Mouse (Mus musculus): ENCODE measurements at regions not wholly inside any gene's neighbourhood (a gene's known extent, or its start where the extent isn't known, plus 50 kb on each side); places are given as distances from the start of the nearest gene placed in this dataset.
"Not testable (repeated sequence)": the region's sequence is repeated elsewhere in the genome, so short reads cannot be mapped to it uniquely, and the experiment has no call there.

DNA sequence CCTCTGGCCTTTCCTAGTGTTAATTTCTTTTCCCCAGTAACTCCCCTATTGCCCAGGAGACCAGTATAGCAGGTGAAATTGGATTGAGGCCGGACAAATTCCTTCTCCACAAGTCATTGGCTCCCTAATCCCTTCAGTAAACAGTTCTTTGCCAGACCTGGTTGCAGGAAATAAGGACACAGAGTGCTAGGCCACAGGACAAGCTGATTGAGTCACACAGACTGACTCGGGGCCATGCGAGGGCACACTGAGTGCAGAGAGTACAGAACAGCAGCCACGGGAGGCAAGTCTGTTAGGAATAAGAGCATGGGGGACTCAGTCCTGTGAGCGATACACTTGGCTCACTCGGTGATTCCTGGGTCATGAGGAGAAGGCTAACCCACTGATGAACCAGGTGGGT, 134.3 kb upstream of the Ajap1 start:
- no peak for DNase-seq

DNA sequence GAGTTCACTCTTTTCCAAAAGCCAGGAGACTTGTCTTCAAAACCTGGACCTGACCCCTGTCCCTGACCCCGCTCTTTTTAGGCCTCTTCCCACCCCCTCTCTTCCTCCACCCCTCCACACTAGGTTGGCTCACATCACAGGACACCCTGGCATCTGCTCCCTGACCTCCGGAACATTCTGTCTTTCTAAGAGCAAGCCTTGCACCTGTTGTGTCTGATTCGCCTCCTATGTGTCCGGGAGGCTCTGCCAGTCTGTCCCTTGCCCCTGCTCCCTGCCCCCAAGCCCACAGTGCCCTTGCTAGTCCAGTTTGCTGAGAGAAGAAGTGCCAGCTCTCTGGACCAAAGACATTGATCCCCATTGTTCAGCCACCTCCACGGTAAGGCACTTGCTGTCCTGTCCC, 138.3 kb upstream of the Ajap1 start:
- DNase-seq: no peak

DNA sequence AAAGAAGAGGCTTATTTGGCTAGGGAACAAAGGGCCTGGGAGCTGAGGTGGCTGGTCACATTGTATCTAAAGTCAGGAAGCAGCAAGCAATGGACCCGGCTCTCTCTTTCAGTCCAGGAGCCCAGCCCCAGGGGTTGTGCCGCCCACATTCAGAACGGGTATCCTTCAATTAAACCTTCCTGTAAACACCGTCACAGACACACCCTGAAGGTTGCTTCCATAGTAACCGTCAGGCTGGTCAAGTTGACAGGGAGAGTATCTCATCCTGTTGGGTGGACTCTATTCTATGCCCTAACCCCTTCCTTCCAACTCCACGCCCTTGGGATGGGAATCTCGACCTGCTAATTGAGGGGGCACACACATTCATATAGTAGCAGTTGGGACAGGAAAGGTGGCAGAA, 148.6 kb upstream of the Ajap1 start:
- no peak for DNase-seq

DNA sequence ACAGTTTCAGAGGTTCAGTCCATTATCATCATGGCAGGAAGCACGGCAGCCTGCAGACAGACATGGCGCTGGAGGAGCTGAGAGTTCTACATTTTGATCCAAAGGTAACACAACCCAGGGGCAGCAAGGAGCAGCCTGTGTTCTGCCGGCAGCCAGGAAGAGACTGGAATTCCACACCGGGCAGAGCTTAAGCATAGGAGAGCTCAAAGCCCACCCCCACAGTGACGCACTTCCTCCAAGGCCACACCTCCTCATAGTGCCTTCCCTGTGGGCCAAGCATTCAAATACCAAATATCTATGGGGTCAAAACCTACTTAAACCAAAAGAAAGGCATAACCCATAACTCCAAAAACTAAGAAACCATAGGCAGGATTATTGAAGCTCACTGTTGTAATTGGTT, 149.4 kb upstream of the Ajap1 start:
- no peak for DNase-seq

DNA sequence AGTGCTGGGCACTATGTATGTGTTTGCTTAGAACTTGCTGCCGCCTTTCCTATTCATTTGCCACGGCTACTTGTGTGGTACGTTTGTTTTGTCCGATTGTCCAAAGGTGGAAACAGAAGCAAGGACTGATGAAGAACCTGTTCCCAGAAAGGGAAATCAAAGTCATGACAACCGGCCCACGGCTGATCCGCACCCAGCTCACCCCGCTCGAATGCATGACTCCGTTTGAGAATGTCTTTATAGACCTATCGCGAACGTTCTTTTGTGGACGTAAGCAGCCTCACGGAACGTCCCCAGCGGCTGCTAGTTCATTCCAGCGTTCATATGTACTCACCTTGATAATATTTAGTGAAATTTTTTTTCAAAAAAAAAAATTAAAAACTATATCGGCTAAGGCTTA, 149.9 kb upstream of the Ajap1 start:
- DNase-seq: no peak

DNA sequence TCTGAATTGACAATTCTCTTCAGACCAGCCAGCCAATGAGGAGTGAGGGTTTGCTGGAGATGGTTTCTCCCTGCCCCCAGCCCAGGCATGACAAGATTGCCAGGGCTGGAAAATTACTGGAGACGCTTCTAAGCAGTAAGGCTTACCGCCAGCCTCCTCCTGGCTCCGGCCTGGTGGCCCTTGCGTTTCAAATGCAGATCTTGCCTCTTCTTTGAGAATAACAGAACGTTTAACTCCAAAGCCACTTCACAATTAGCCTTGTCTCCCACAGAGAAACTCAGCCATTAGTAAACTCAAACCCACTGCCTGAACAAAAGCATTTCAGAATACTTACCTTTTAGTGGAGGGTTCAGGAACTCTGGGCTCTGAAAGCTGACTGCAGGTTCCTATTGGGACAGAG, 150.6 kb upstream of the Ajap1 start:
- DNase-seq: no peak

DNA sequence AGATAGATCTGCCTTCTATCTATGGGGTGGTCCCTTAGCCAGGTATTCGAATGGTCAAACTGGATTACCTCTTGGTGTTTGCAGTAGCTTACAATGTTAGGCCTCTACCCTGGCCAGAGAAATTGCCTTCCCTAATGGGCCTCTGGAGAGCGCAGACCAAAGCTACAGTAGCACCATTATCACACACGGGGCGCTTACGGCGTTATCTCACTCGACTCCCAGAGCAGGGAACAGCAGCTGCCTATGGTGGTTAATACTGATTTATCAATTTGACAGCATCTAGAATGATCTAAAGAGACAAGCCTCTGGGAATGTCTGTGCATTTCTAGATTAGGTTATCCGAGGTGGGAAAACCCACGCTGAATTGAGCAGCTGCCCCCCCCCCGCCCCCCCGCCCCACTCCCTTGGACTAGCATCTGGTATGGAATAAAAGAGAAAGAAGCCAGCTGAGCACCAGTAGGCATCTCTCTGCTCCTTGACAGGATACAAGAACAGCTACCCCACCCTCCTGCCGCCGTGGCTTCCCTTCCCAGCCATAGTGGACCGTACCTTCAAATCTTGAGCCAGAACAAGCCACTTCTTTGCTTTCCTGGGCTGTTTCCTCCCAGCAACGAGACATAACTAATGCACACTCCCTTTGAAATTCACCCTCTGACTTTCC, 151.7 kb upstream of the Ajap1 start:
- DNase-seq: no peak

DNA sequence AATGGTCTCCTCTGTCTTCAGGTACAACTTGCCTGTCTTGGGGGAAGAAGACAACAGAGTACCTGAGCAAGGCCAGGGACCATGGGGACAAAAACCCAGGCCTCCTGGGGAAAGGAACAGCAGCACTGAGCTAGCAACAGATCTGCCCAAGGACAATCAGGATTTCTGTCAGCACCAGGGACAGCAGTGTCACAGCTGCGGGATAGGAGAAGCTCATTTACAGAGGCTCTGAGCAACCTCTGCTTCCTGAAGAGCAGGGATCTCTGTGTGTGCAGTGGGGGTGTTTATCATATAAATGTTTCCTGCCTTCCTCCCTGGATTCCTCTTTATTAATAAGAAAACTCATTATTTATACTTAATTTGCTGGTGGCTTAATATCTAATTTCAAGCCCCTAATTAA, 155.4 kb upstream of the Ajap1 start:
- peak; percentile 47 to 50 for DNase-seq

DNA sequence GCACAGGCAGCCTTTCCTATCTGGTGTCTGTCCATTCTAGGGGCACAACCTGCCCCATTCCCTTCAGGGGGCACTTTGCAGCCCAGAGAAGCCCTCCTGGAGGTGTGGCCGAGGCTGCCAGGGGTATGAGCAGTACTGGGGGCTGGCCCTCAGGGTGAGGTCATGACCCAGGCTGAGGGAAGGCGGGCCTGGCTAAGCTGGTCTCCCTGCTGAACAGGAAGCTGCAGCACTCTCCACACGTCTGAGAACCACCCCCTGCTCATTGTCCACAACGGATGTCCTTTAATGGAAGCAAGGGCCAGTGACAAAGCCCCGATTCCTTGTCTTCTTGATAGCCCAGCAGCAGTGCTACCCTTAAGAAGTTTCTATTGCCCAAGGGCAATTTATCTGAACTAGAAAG, 169.2 kb upstream of the Ajap1 start:
- DNase-seq: no peak

DNA sequence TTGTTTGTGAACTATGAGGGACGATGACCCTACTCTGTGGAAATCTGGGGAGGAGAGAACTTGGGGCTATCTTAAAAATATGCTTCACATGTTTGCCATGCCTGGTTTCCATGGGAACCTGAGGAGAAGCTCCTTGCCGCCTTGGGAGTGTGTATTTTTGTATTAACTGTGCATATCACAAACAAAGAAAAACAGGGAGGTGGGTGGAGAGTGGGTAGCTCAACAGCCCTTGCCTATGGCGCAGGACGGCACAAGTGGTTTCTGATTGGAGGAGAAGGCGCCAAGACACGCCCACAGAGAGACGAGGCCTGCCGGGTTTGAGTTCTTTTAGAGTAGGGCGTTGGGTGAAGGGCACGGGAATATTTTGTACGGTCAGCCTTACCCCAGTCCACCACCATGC, 170.2 kb upstream of the Ajap1 start:
- DNase-seq: no peak

DNA sequence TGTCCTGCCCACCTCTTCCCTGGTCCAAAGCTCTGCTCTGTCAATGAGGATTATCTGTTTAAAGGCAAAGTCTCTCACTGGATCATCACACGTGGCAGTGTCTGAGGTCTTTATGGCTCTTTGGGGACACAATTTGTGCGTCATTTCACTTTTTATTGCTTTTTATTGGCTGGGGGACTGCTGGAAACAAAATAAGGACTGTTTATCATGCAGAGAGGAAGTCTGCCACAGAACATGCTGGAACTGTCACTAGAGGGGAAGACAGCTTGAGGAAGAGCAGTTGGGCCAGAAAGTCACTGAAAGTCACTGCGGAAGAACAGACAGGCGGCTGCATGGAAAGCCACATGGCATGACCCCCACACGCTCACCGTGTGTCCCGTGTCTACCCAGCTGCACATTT, 180.1 kb upstream of the Ajap1 start:
- DNase-seq: peak; percentile 6 to 20

DNA sequence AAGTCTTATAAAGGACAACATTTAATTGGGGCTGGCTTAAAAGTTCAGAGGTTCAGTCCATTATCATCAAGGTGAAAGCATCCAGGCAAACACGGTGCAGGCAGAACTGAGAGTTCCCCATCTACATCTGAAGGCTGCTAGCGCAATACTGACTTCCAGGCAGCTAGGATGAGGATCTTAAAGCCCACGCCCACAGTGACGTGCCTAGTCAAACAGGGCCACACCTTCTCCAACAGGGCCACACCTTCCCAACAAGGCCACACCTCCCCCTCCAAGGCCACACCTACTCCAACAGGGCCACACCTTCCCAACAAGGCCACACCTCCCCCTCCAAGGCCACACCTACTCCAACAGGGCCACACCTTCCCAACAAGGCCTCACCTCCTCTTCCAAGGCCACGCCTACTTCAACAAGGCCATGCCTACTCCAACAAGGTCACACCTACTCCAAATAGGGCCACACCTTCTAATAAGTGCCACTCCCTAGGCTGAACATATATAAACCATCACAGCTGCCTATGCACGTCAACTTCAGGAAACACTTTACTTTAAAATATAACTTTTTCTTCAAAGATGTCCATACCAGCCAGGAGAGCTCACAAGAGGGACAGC, 184.1 kb upstream of the Ajap1 start:
- not testable (repeated sequence) for DNase-seq

DNA sequence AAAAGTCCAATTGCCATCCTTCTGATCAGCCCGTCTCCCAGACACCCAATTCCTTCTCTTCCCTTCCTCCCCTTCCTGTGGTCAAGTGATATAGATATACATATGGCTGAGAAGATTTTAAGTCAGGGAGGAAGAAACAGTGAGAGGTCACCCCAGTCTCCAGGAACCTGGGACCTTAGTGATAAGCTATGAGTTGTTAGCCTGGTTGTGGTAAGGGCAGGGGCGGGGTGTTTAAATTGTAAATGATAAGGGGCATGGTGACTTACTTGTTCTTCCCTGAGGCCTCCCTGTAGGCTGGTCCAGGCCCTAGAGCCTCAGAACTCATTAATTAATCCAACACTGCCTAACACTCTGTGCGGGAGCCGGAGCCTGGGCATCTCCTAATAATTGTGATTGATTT, 186.5 kb upstream of the Ajap1 start:
- no peak for DNase-seq

DNA sequence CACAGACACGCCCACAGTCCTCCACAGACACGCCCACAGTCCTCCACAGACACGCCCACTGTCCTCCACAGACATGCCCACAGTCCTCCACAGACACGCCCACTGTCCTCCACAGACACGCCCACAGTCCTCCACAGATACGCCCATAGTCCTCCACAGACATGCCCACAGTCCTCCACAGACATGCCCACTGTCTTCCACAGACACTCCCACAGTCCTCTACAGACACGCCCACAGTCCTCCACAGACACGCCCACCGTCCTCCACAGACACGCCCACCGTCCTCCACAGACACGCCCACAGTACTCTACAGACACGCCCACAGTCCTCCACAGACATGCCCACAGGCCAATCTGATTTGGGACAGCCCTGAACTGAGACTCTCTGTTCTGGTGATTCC, 187.6 kb upstream of the Ajap1 start:
- no peak for DNase-seq

DNA sequence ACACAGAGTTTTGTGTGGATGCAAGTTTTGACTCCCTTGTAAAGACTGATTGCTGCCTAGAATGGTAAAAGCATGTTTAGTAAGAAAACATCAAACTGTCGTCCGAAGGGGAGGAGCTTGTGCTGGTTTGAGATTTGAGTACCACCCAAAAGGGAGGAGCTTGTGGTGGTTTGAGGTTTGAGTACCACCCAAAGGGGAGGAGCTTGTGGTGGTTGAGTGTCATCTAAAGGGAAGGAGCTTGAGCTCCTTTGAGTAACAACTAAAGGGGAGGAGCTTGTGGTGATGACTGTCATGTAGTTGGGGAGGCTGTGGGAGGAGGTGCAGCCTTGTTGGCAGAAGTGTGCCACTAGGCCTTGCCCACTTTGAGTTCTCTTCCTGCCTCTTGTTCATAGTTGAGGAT, 192.8 kb upstream of the Ajap1 start:
- no peak for DNase-seq

DNA sequence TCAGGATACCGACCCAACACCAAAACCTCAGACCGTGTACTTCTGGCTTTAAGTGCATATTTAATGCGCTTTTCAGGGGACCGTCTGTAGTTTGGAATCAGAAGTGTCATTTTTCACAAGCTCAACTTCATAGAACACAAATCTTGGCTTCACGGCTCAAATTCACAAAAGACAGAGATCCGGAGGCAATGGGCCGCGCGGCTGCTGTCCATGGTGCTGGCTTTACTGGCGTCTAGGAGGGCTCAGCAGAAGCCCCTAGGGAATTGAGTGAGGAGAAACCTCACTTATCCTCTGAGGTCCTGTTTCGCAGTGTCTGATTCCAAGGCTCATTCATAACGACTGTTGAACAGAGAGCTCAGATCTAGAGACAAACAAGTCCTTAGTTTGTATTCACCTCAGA, 196.5 kb upstream of the Ajap1 start:
- DNase-seq: peak; percentile 86

DNA sequence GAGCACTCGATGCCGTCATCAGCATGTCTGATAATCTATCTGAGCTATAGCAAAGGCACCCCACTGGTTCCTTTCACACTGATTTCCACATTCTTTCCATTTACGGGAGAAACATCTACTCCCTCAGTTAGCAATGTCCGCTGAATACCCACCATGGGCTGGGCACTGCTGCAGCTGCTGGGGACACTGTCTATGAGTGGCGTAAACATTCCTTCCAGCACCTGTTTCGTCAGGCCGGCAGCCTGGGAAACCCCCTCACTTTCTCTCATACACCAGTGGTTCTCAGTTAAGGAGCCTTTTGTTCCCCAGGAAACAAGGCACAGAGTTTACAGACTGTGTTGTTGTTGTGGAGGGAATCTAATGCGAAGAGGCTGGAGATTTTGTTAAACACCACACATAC, 205.8 kb upstream of the Ajap1 start:
- no peak for DNase-seq

DNA sequence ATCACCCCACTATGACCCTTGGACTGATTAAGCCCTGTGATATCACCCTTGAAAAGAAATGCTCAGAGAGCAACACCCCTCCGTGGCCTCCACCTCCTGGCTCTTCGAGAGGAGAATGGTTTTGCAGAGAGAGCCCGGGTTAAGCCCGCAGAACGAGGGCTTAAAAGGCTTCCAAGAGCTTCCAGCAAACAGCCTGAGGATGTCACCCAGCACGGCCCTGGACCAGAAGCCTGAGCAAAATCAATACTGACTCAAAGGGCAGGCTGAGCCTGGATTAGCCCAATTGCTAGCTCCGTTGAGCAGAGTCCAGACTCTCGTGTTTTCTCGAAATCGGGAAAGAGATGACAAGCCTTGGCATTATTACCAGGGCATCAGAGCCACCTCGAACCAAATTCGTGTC, 211.3 kb upstream of the Ajap1 start:
- DNase-seq: no peak

DNA sequence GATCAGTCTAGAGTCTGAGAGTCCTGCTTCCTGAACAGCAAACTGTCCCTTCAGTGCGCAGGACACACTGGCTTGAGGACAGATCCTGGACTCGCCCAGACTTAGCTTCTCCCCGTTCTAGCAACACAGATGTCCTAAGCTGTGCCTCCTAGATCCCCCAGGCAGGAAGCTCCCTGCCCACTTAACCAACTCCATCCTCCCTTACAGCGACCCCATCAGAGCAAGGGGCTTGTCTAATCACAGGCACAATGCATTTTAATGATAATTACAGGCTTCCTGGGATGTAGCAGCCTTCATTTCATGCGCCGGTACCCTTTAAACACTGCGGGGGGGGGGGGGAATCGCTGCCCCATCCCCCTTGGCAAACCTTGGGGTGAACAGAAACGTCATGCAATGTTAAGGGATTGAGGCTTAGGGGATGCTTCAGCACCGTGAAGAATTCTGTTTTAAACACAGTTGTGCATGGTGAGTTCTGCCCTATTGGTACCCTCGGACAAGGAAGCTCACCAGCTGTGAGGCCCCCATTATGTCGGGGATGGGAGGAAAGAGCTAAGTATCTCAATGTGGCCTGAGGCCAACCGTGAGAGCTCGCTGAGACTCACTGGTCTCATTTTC, 213.9 kb upstream of the Ajap1 start:
- no peak for DNase-seq

DNA sequence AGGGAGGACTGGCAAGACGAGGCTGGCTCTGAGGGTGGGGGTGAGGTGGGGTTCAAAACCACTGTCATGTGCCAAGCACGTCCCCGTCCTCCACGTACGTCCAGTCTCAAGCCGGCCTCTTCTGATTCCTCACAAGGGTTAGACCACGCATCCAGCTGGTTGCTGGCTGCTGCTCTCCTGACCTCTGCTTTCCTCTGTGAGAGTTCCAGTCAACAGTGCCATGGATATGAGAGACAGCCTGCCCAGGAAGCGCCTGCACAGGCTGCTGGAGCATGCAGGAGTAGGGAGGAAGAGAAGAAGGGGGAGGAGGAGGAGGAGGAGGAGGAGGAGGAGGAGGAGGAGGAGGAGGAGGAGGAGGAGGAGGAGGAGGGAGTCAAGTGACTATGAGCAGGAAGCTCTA, 224.6 kb upstream of the Ajap1 start:
- DNase-seq: peak; percentile 5 to 22

DNA sequence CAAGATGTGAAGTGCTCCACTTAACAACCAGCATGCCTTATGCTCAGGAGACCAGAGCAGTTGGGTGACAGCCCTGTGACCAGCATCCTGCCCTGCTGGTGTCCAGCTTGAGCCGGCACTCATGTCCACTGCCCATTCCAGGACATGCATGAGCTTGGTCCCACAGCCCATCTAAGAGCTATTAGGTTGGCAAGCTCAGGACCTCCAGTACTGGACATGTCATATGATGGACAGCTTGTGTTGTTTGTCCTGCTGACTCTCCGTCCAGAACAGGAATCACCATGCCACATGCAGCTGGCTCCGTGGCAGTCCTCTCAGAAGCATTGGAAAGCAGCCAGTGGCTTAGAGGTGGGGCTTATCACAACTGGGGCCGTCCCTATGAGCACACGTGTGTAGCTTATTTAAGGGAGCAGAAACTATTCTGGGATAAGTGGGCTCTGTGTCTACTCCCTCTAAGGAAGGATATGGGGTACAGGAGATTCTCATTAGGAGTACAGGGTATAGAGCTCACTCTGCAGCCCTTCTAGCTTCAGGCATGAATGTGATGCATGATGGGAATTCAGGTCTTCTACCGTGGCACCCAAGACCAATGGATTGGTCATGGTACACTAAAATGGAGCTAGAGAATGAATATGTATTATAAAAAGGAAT, 232.5 kb upstream of the Ajap1 start:
- DNase-seq: no peak

DNA sequence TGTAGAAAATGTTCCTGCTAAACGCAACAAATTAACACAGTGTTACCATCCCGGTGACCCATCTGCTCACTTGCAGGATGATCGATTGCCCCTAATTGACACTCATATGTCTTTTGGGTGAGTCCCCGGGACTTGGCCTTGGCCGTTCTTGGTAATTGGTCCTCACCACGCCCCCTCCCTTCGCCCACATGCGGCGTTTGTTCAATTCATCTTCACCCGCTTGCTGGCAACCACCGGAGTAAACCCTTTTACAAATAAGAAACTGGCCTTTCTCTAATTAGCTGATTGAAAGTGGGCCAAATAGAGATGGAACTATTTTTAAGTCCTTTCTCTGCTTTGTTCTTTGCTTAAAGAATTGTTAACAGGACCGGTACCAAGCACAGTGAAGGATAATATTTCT, 234.7 kb upstream of the Ajap1 start:
- DNase-seq: no peak

DNA sequence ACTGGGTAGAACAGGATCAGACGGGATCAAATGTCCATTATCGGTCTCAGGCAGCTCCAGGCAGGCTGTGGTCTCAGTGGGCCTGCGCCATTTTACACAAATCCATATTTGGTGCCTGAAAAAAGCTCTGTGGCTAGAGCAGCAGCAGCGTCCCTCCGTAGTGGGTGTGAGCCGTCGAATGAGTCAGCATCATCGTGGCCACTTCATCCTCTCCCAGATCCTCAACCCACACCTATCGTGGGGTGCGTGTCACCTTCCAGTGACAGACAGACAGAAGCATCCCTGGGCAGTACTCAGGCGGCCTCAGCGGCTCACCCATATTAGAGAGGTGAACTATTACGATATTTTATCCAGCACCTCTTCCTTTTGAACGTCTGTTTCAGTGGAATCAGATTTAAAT, 233.0 kb upstream of the A430005L14Rik start:
- DNase-seq: no peak

DNA sequence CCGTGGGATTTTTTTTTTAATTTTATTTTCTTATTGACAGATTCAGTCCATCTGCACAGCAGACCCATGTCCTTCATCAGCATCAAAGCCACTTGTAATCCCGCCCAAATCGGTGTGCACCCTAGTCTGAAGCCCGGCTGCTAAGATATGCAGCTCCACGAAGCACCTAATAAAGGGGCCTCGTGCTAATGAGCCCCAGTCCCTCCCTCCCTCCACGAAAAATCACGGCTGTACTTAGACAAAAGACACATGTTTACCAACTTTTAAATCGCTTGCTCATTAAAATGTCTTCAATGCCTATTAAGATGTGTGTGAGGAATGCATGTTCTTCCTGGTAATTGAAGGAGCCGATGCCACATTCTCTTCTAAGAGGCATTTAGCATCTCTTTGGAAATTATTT, 229.8 kb upstream of the A430005L14Rik start:
- no peak for DNase-seq
